Mouse (Mus musculus): Measurements from ENCODE around the gene Nfix. TPM values are rescaled to one million over a fixed set of nuclear protein-coding genes. Genes with fewer than 3 reads are reported as not detected.
"Not testable (repeated sequence)": the region's sequence is repeated elsewhere in the genome, so short reads cannot be mapped to it uniquely, and the experiment has no call there.

Gene Nfix
- polyA plus RNA-seq, 1 experiment from 2014 or later: 2.8 TPM

DNA sequence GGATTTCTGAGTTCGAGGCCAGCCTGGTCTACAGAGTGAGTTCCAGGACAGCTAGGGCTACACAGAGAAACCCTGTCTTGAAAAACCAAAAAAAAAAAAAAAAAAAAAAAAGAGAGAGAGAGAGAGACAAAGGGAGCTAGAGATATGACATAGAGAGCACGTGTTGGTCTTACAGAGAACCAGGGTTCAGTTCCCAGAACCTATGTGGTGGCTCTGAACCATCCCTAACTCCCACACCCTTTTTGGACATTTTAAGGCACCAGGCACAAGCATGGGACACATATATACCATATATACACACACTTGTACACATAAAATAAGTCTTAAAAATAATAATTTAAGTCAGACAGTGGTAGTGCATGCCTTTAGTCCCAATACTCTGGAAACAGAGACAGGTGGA is 26.4 kb upstream of the Nfix start:
- Histone ChIP-seq H3K27ac (replicated peaks) (0 out of 2 replicates have a peak overlapping the region, but pooled peaks have one; percentile 1), H3K4me2 (peak overlapping the region; percentile 44; the same call in 1 of the 2 replicates), H3K4me1 (replicated peaks) (peaks cover 54% of the 10 kb centered on the region)
- 37% methylated on average over 2 of the region's 2 CpGs for WGBS (ENCODE audit: insufficient replicate concordance)
- not testable (repeated sequence) for H3K27me3 ChIP-seq; H3K4me3 ChIP-seq (replicated peaks); ATAC-seq (ENCODE audit: insufficient read depth); H3K36me3 ChIP-seq (replicated peaks); H3K9me3 ChIP-seq (replicated peaks); H3K9ac ChIP-seq

GRCm38 (mm10) chr8:84825636-84826035 is 25.5 kb upstream of the Nfix start:
- 20% methylated on average over 4 of the region's 4 CpGs for WGBS (ENCODE audit: insufficient replicate concordance)
- H3K27ac ChIP-seq (replicated peaks): peak overlapping the region; percentile 72
- H3K9ac ChIP-seq: no peak overlapping the region; the same call in 1 of the 2 replicates
- H3K36me3 ChIP-seq (replicated peaks): no peaks in the 10 kb centered on the region
- no peaks in the 10 kb centered on the region for H3K9me3 ChIP-seq (replicated peaks)
- no peak overlapping the region for H3K4me3 ChIP-seq (replicated peaks)
- peaks cover 5% of the 10 kb centered on the region; the same call in 1 of the 2 replicates for H3K27me3 ChIP-seq
- ATAC-seq (ENCODE audit: insufficient read depth): peak; percentile 35
- peak overlapping the region; percentile 44 for H3K4me2 ChIP-seq
- H3K4me1 ChIP-seq (replicated peaks): peaks cover 48% of the 10 kb centered on the region

- Histone ChIP-seq H3K4me3 (replicated peaks) (no peak overlapping the region; the same call in 1 of the 2 replicates), H3K36me3 (replicated peaks) (no peaks in the 10 kb centered on the region), H3K4me1 (replicated peaks) (peaks cover 42% of the 10 kb centered on the region), H3K27ac (replicated peaks) (no peak overlapping the region), H3K27me3 (peaks cover 5% of the 10 kb centered on the region; the same call in 1 of the 2 replicates), H3K9me3 (replicated peaks) (no peaks in the 10 kb centered on the region), H3K4me2 (peak overlapping the region; percentile 32), H3K9ac (no peak overlapping the region)
- under 1% methylated on average over 18 of the region's 18 CpGs for WGBS (ENCODE audit: insufficient replicate concordance)
- ATAC-seq (ENCODE audit: insufficient read depth): peak; percentile 53; the same call in 1 of the 2 replicates
Measured at GRCm38 (mm10) chr8:84823653-84824052, 23.5 kb upstream of the Nfix start.

DNA sequence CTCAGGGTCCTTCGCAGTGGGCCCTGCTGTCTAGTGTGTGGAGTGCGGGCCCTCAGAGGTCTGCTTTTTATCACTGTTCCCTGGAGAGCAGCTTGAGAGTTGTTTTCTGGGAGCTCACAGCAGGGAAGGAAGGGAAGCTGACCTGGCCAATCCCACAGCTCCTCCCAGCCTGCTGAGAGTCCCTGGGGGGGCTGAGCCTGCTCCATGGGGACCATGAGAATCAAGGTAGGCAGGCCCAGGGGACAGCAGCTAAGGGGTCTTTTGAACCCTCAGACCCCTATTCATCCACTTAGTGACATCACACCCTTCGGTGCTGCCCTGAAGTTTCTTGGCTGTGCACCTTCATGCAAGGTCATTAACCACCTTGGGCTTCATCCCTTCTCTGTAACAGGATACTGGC is 22.6 kb upstream of the Nfix start, which contains the start of gene Dand5:
Gene Dand5 (minus strand): TSS at position 101 of the 400 bp plus-strand sequence.
- ATAC-seq (ENCODE audit: insufficient read depth): no peak
- Histone ChIP-seq H3K4me2 (peak within 1 kb of the TSS; percentile 32), H3K9ac (no peak within 1 kb of the TSS; the same call in 1 of the 2 replicates), H3K36me3 (replicated peaks) (no peaks in the 10 kb centered on the region), H3K27me3 (peaks cover 5% of the 10 kb centered on the region; the same call in 1 of the 2 replicates), H3K27ac (replicated peaks) (no peak within 1 kb of the TSS), H3K4me3 (replicated peaks) (no peak within 1 kb of the TSS; the same call in 1 of the 2 replicates), H3K9me3 (replicated peaks) (no peaks in the 10 kb centered on the region), H3K4me1 (replicated peaks) (peaks cover 42% of the 10 kb centered on the region)
- 71% methylated on average over 3 of the region's 3 CpGs for WGBS (ENCODE audit: insufficient replicate concordance)

DNA sequence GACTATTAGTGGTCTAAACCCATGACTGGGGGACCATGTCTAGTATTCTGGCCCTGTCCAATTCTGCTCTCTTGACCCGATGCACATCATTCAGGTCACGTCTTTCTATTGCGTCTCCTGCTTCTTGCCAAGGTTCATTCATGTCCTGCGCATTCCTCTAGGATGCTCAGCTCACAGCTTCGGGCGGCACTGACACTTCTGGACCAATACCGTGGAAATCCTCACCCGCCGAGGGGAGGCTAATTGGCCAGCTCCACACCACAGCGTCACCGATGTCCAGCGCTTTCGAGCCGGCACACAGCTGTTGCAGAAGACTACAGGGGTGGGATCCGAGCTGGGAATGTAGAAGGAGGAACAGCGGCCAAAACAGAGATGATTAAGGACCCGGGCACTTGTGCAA is 16.0 kb upstream of the Nfix start:
- no peak overlapping the region for H3K27ac ChIP-seq (replicated peaks)
- H3K4me3 ChIP-seq (replicated peaks): no peak overlapping the region
- H3K9ac ChIP-seq: no peak overlapping the region
- H3K4me2 ChIP-seq: no peak overlapping the region
- no peaks in the 10 kb centered on the region for H3K36me3 ChIP-seq (replicated peaks)
- H3K4me1 ChIP-seq (replicated peaks): peaks cover 31% of the 10 kb centered on the region
- H3K9me3 ChIP-seq (replicated peaks): no peaks in the 10 kb centered on the region
- WGBS (ENCODE audit: insufficient replicate concordance): 76% methylated on average over 17 of the region's 17 CpGs
- H3K27me3 ChIP-seq: peaks cover 26% of the 10 kb centered on the region
- no peak for ATAC-seq (ENCODE audit: insufficient read depth)

DNA sequence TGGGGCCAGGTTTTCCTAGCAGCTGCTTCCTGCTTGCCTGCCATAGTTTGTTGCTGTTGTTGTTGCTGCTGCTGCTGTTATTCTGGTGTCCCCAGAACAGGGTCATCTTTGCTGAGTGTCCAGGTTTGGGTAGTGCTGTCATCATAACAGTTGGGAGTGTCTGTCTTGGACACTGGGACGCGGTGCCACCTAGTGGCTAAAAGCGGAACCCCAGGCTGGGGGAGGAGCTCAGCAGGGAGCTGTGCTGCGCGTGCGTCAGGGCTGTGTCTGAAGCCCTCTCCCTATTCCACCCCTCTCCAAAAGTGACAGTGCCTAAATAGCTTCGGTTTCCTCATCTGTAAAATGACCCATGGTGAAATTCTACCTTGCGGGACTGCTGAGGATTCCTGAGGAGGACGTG is 15.4 kb upstream of the Nfix start:
- H3K9me3 ChIP-seq (replicated peaks): no peaks in the 10 kb centered on the region
- no peaks in the 10 kb centered on the region for H3K36me3 ChIP-seq (replicated peaks)
- H3K27ac ChIP-seq (replicated peaks): no peak overlapping the region
- peaks cover 32% of the 10 kb centered on the region for H3K27me3 ChIP-seq
- H3K4me2 ChIP-seq: no peak overlapping the region
- H3K4me3 ChIP-seq (replicated peaks): no peak overlapping the region
- ATAC-seq (ENCODE audit: insufficient read depth): peak; percentile 66
- no peak overlapping the region for H3K9ac ChIP-seq
- WGBS (ENCODE audit: insufficient replicate concordance): 6% methylated on average over 9 of the region's 9 CpGs
- H3K4me1 ChIP-seq (replicated peaks): peaks cover 37% of the 10 kb centered on the region

DNA sequence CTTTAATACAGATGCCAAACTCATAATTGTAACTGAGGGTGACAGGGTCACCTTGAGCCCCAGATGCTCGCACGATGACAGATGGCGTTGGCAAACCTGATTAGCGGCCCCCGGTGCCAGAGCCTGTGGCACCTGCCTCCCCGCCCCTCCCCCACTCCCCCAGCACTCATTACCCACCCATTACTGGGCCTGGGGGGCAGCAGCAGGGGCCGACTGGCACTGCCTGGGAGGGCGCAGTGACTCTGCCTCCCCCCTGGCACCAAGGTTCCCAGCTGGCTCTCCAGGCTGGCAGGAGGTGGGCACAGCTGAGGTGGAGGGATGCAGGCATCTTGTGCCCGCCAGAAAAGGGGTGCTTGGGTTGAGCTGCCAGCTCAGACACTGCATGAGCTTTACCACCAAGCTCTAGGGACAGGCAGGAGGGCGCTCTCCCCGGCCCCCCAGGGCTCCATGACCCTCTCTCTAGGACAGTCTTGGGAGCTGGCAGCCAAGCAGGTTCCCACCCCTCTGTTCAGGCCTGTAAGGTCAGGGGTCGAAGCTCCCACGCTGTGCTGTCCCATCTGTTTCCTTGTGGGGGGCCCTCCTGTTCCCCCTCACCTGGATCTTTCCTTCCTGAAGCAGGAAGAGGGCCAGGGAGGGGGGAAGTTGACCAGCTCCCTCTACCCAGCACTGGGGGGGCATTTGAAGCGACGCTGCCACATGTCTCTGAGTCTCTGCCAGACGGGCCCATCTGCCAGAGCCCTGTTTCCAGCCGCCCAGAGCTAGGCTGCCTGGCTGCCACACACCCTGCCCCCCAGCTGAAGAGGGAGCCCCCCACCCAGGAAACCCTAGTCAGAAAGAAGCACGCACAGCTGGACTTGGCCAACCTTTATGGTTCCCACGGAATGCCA is 14.7 kb upstream of the Nfix start:
- Histone ChIP-seq H3K27me3 (peaks cover 35% of the 10 kb centered on the region), H3K9ac (no peak overlapping the region)
- WGBS (ENCODE audit: insufficient replicate concordance): 43% methylated on average over 19 of the region's 19 CpGs

GRCm38 (mm10) chr8:84814240-84814554 is 14.1 kb upstream of the Nfix start:
- Histone ChIP-seq H3K27me3 (peaks cover 41% of the 10 kb centered on the region), H3K9ac (no peak overlapping the region), H3K4me1 (replicated peaks) (peaks cover 47% of the 10 kb centered on the region), H3K4me3 (replicated peaks) (no peak overlapping the region), H3K27ac (replicated peaks) (no peak overlapping the region), H3K9me3 (replicated peaks) (no peaks in the 10 kb centered on the region), H3K4me2 (no peak overlapping the region), H3K36me3 (replicated peaks) (no peaks in the 10 kb centered on the region)
- WGBS (ENCODE audit: insufficient replicate concordance): 87% methylated on average over 11 of the region's 11 CpGs
- ATAC-seq (ENCODE audit: insufficient read depth): no peak

More for the DNA sequence above, 14.7 kb upstream of the Nfix start:
- no peak overlapping the region for H3K27ac ChIP-seq (replicated peaks)
- no peak overlapping the region for H3K4me2 ChIP-seq
- no peak overlapping the region for H3K4me3 ChIP-seq (replicated peaks)
- H3K36me3 ChIP-seq (replicated peaks): no peaks in the 10 kb centered on the region
- no peak for ATAC-seq (ENCODE audit: insufficient read depth)
- no peaks in the 10 kb centered on the region for H3K9me3 ChIP-seq (replicated peaks)
- peaks cover 42% of the 10 kb centered on the region for H3K4me1 ChIP-seq (replicated peaks)

DNA sequence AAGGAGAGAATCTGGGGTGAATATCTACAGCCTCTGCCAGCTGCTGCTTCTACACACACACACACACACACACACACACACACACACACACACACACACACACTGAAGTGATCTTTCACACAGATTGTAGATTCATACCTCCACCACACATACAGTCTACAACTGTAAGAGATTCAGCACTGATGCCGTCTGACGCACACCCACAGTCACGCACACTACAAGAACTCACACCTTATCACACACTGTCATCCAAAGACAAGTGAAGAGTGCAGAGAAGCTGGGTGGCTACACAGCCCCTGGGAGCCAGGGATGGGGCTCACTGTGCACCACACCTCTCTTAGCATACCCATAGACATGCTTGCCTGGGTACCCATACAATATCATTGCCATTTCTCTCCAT is 13.7 kb upstream of the Nfix start:
- Histone ChIP-seq H3K4me2 (no peak overlapping the region), H3K27me3 (peaks cover 44% of the 10 kb centered on the region), H3K9me3 (replicated peaks) (no peaks in the 10 kb centered on the region), H3K27ac (replicated peaks) (no peak overlapping the region), H3K4me1 (replicated peaks) (peaks cover 47% of the 10 kb centered on the region), H3K4me3 (replicated peaks) (no peak overlapping the region), H3K36me3 (replicated peaks) (no peaks in the 10 kb centered on the region), H3K9ac (no peak overlapping the region)
- ATAC-seq (ENCODE audit: insufficient read depth): no peak
- WGBS (ENCODE audit: insufficient replicate concordance): 41% methylated on average over 3 of the region's 3 CpGs

DNA sequence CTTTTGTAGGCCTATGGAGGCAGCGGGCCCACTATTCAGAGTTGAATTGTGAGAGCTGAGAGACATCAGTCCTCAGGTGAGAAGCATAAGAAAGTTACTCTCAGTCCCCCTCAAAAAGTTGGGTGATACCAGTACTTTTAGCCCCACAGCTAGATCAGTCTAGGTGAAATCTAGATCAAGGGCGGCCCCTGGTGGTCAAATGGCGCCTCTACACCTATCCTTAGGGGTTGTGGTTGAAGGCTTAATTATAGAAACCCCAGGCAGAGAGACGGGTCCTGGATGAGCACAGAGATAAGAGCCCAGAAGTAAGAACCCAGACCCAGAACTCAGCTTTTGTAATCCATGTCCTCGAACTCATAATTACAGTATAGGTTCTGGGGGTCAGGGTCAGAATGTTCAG is 12.9 kb upstream of the Nfix start:
- Histone ChIP-seq H3K4me1 (replicated peaks) (peaks cover 49% of the 10 kb centered on the region), H3K27ac (replicated peaks) (no peak overlapping the region), H3K4me2 (no peak overlapping the region), H3K9ac (no peak overlapping the region), H3K36me3 (replicated peaks) (no peaks in the 10 kb centered on the region), H3K9me3 (replicated peaks) (no peaks in the 10 kb centered on the region), H3K27me3 (peaks cover 52% of the 10 kb centered on the region), H3K4me3 (replicated peaks) (no peak overlapping the region)
- ATAC-seq (ENCODE audit: insufficient read depth): no peak
- WGBS (ENCODE audit: insufficient replicate concordance): under 1% methylated on average over 5 of the region's 5 CpGs

DNA sequence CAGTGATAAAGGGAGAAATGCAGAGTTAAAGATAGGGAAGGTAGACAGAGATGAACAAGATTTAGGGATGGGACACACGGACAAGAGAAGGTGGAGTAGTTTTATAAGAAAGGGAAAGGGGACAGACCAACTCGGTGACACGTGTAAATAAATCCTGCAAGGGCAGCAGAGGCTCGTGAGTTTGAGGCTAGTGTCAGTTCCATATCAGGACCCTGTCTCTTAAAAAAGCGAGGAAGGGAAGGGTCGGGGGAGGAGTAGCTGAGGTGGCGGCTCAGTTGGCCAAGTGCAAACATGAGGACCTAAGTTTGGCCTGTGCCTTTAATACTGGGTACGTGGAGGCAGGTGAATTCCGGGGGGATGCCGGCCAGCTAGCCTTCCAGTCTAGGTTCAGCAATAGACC is 11.2 kb upstream of the Nfix start:
- no peak for ATAC-seq (ENCODE audit: insufficient read depth)
- H3K27me3 ChIP-seq: peaks cover 63% of the 10 kb centered on the region
- no peaks in the 10 kb centered on the region for H3K9me3 ChIP-seq (replicated peaks)
- 35% methylated on average over 10 of the region's 10 CpGs for WGBS (ENCODE audit: insufficient replicate concordance)
- peak overlapping the region; percentile 77 for H3K4me2 ChIP-seq
- H3K4me3 ChIP-seq (replicated peaks): peak overlapping the region; percentile 51
- H3K27ac ChIP-seq (replicated peaks): no peak overlapping the region
- peak overlapping the region; percentile 30; the same call in 1 of the 2 replicates for H3K9ac ChIP-seq
- peaks cover 49% of the 10 kb centered on the region for H3K4me1 ChIP-seq (replicated peaks)
- no peaks in the 10 kb centered on the region for H3K36me3 ChIP-seq (replicated peaks)
